Mouse (Mus musculus) small intestine, adult 2 months (tissue): ENCODE measurements around the gene Piezo1. TPM values are rescaled to one million over a fixed set of nuclear protein-coding genes. Genes with fewer than 3 reads are reported as not detected.

ENCODE experiments used
- H3K27ac ChIP-seq: fragments of 200-500 bp; 2 replicates; pipeline ENCODE4 v1.5.1; 2012; ENCODE audit warnings: low read depth, low read length, control low read depth, inconsistent platforms; ENCODE audit not compliant: insufficient read depth
- H3K27me3 ChIP-seq: fragments of 200-500 bp; 2 replicates; pipeline ENCODE4 v1.6.1; 2012; ENCODE audit warnings: mild to moderate bottlenecking, moderate library complexity, low read length, inconsistent platforms; ENCODE audit not compliant: control insufficient read depth, insufficient read depth
- H3K36me3 ChIP-seq: fragments of 200-500 bp; 2 replicates; pipeline ENCODE4 v1.6.1; 2012; ENCODE audit warnings: mild to moderate bottlenecking, low read length, control low read depth, inconsistent platforms; ENCODE audit not compliant: control insufficient read depth, insufficient read depth
- H3K4me1 ChIP-seq: fragments of 200-500 bp; 2 replicates; pipeline ENCODE4 v1.6.1; 2012; ENCODE audit warnings: low read length, inconsistent platforms, mixed read lengths; ENCODE audit not compliant: control insufficient read depth, insufficient read depth, insufficient read length
- H3K4me3 ChIP-seq: fragments of 200-500 bp; 2 replicates; pipeline ENCODE4 v1.5.1; 2012; ENCODE audit warnings: low read depth, mild to moderate bottlenecking, control low read depth, inconsistent platforms, low read length, moderate library complexity
- CTCF ChIP-seq: fragments of 200-500 bp; IDR thresholded peaks from 2 replicates; pipeline ENCODE4 v1.5.1; 2012; ENCODE audit warnings: low read depth, mild to moderate bottlenecking, control low read depth, inconsistent platforms, low read length, moderate library complexity, mixed read lengths; ENCODE audit not compliant: insufficient replicate concordance, insufficient read length; ENCODE audit errors: extremely low read depth
- POLR2A ChIP-seq: fragments of 200-500 bp; IDR thresholded peaks from 2 replicates; pipeline ENCODE4 v1.6.1; 2012; ENCODE audit warnings: low read depth, mild to moderate bottlenecking, control low read depth, inconsistent platforms, low read length, moderate library complexity
- WGBS: fragments of 180-500 bp; shearing (Covaris S2); methylation state at CpG from one replicate; pipeline ENCODE4 v1.1.7; 2018; 5-methylcytosine and 5-hydroxymethylcytosine counted together
- polyA plus RNA-seq: library from polyadenylated mRNA; depleted of rRNA; stranded (reverse); fragments of >200 nt; gene quantifications from 2 replicates; pipeline ENCODE4 v1.2.3, GENCODE M21; 2012

The Piezo1 gene
- polyA plus RNA-seq, 1 experiment = 36.4 TPM

DNA sequence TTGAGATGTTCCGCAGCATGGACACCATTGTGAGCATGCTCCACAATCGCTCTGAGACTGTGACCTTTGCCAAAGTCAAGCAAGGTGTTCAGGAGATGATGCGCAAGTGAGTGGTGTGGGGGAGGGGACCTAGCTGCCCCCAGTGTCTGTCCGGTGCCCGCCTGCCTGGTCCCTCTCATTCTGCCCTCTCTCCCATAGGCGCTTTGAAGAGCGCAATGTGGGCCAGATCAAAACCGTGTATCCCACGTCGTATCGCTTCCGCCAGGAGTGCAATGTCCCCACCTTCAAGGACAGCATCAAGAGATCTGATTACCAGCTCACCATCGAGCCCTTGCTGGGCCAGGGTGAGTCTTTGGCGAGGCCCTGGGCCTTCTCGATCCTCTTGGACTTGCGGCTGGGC lies 18.9 kb upstream of the Piezo1 start:
- WGBS = 93% methylated on average over 16 of the region's 16 CpGs
- peaks cover 20% of the 10 kb centered on the region for H3K36me3 ChIP-seq
- H3K27me3 ChIP-seq = no peaks in the 10 kb centered on the region
- no peak overlapping the region for H3K27ac ChIP-seq
- TF ChIP-seq POLR2A (no peak), CTCF (no peak)
- H3K4me1 ChIP-seq = peaks cover 33% of the 10 kb centered on the region
- H3K4me3 ChIP-seq = no peak overlapping the region

- TF ChIP-seq POLR2A = no peak
- TF ChIP-seq CTCF = no peak
- Histone ChIP-seq H3K4me3 (peak overlapping the region; percentile 47), H3K27me3 (no peaks in the 10 kb centered on the region), H3K27ac (no peak overlapping the region), H3K4me1 (peaks cover 30% of the 10 kb centered on the region), H3K36me3 (peaks cover 20% of the 10 kb centered on the region)
- WGBS = 55% methylated on average over 9 of the region's 9 CpGs
These were observed 18.2 kb upstream of the Piezo1 start for GRCm38 (mm10) chr8:122569329-122569728.

GRCm38 (mm10) chr8:122568881-122569309 lies 17.8 kb upstream of the Piezo1 start:
- TF ChIP-seq POLR2A (no peak), CTCF (no peak)
- peak overlapping the region; percentile 47 for H3K4me3 ChIP-seq
- H3K27ac ChIP-seq = no peak overlapping the region
- H3K27me3 ChIP-seq = no peaks in the 10 kb centered on the region
- peaks cover 20% of the 10 kb centered on the region for H3K36me3 ChIP-seq
- H3K4me1 ChIP-seq = peaks cover 30% of the 10 kb centered on the region
- 23% methylated on average over 10 of the region's 10 CpGs for WGBS

DNA sequence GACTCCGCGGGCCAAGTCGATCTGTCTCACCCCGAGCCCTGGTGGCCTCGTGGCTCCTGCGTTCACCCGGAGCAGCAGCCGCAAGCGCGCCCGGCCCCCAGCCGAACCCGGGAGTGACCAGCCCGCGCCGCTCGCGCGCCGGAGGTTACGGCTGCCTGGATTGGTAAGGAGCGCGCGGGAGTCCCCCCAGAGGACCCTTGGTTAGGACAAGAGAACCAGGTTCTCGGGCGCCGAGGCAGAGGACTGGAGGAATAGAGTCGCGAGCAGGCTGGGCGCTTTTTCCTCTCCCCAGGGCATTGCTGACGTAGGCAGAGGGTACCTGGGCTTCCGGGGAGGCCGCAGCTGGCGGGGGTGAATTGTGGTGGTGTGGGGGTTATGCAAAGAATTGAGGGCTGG lies 17.0 kb upstream of the Piezo1 start:
- Histone ChIP-seq H3K27me3 (no peaks in the 10 kb centered on the region), H3K36me3 (peaks cover 20% of the 10 kb centered on the region), H3K27ac (peak overlapping the region; percentile 65), H3K4me1 (peaks cover 24% of the 10 kb centered on the region), H3K4me3 (peak overlapping the region; percentile 88)
- TF ChIP-seq POLR2A = no peak
- no peak for TF ChIP-seq CTCF
- under 1% methylated on average over 34 of the region's 34 CpGs for WGBS

DNA sequence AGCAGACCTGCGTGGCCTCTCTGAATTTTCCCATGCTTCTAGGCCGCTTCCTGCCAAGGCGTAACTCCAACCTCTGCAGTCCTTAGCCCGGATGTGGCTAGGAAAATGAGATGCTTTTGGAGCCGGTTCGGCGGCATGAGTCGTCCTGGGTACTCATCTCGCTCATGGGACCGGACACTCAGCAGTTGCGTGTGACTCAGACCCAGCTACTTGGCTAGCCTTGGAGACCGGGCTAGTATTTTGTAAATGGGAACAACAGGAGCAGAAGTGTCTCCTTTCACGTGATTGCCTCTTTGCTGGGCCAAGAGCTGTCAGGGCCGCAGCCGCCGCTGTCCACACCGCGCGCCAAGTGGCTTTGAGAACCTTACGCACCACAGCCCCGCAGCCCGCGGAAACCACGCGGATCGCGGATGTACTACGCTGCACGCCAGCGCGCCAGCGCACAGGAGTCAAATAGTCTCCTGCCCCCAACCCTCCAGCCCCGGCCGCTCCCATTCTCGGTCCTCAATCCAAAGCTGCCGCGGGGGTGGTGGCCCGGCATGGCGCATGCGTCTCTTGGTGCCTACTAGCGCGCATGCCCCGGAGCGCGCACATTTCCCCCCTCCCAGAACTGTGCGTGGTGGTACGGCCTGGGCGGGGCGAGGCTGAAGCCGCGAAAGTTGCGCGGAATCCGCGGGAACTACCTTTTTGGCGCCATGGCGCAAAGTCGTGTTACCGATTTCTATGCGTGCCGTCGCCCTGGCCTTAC lies 16.4 kb upstream of the Piezo1 start, which contains the start of gene Cdt1:
Gene Cdt1 (plus strand): TSS at position 655 of the 748 bp plus-strand sequence.
- H3K36me3 ChIP-seq = peaks cover 19% of the 10 kb centered on the region
- TF ChIP-seq CTCF (0 out of 2 replicates have a peak, but pooled peaks have one; percentile 15), POLR2A (peak; percentile 56)
- H3K4me1 ChIP-seq = peaks cover 21% of the 10 kb centered on the region
- peak within 1 kb of the TSS; percentile 75 for H3K27ac ChIP-seq
- no peaks in the 10 kb centered on the region for H3K27me3 ChIP-seq
- whole genome bisulfite sequencing = under 1% methylated on average over 62 of the region's 62 CpGs
- peak within 1 kb of the TSS; percentile 88 for H3K4me3 ChIP-seq

DNA sequence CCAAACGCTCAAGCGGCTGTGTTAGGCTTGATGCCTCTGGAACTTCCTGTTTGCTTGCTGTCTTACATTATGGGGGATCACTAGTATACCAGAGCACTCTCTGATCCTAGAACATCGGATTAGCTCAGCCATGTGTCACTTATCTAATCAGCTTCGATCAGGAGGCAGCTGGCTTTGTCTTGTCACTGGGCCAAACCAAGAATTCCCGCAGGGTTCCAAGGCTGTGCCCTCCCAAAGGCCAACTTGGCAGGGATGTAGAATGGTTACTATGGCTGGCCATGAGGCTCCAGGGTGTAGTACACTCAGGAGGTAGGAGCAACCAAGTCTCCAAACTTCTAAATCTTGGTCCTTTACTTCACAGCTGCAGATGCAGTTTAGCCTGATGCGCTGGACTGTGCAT lies 15.6 kb upstream of the Piezo1 start:
- peak overlapping the region; percentile 88 for H3K4me3 ChIP-seq
- no peak for TF ChIP-seq POLR2A
- TF ChIP-seq CTCF = no peak
- 8% methylated on average over 6 of the region's 6 CpGs for WGBS
- peaks cover 12% of the 10 kb centered on the region for H3K36me3 ChIP-seq
- peak overlapping the region; percentile 75 for H3K27ac ChIP-seq
- H3K4me1 ChIP-seq = peaks cover 16% of the 10 kb centered on the region
- no peaks in the 10 kb centered on the region for H3K27me3 ChIP-seq
